Mouse (Mus musculus) 3T3-L1 (cell line): ENCODE data around the gene Gimap5.
A peak's percentile ranks its signal among the peaks of the same experiment; 100 is the strongest.

Experiments used
- DNase-seq: peaks from one replicate; pipeline ENCODE4 v3.0.0-alpha.2; 2015; ENCODE audit warnings: low read depth, low spot score

The Gimap5 gene

GRCm38 (mm10) chr6:48739780-48740055 lies 6.3 kb upstream of the Gimap5 start:
- DNase-seq = no peak

GRCm38 (mm10) chr6:48740501-48741169 lies 5.4 kb upstream of the Gimap5 start:
- DNase-seq = no peak

- DNase-seq = no peak
These were observed 4.7 kb upstream of the Gimap5 start for GRCm38 (mm10) chr6:48741273-48741672.

GRCm38 (mm10) chr6:48741711-48742206 lies 4.2 kb upstream of the Gimap5 start:
- no peak for DNase-seq

GRCm38 (mm10) chr6:48742422-48743351 lies 3.3 kb upstream of the Gimap5 start:
- DNase-seq = no peak

- no peak for DNase-seq
These were observed 507 bp upstream of the Gimap5 start for GRCm38 (mm10) chr6:48745490-48745889.

GRCm38 (mm10) chr6:48747091-48747966 lies 1.3 kb downstream of the Gimap5 start:
- no peak for DNase-seq

- no peak for DNase-seq
These were observed 17.7 kb downstream of the Gimap5 start for GRCm38 (mm10) chr6:48763567-48764270.

GRCm38 (mm10) chr6:48764496-48764895 lies 18.5 kb downstream of the Gimap5 start:
- no peak for DNase-seq

- DNase-seq = no peak
These were observed 22.3 kb downstream of the Gimap5 start for GRCm38 (mm10) chr6:48768178-48768869.

GRCm38 (mm10) chr6:48768933-48769332 lies 22.9 kb downstream of the Gimap5 start:
- DNase-seq = no peak

GRCm38 (mm10) chr6:48770696-48771095 lies 24.7 kb downstream of the Gimap5 start, which contains the start of gene Gimap3:
TSS of gene Gimap3 (minus strand) at chr6:48770851.
- DNase-seq = no peak

- peak; percentile 87 for DNase-seq
These were observed 26.0 kb downstream of the Gimap5 start for GRCm38 (mm10) chr6:48772030-48772429.

- no peak for DNase-seq
These were observed 38.4 kb downstream of the Gimap5 start for GRCm38 (mm10) chr6:48784406-48784805.

GRCm38 (mm10) chr6:48785189-48785588 lies 39.2 kb downstream of the Gimap5 start:
- DNase-seq = peak; percentile 95

- no peak for DNase-seq
These were observed 39.6 kb downstream of the Gimap5 start for GRCm38 (mm10) chr6:48785601-48786000.

GRCm38 (mm10) chr6:48787867-48788266 lies 41.9 kb downstream of the Gimap5 start:
- no peak for DNase-seq

- DNase-seq = no peak
These were observed 55.9 kb downstream of the Gimap5 start for GRCm38 (mm10) chr6:48801897-48802296.

- no peak for DNase-seq
These were observed 57.5 kb downstream of the Gimap5 start for GRCm38 (mm10) chr6:48803406-48804051.
